Mouse (Mus musculus) thymus, postnatal 0 days (tissue): ENCODE data around the gene Cmtm1. TPM values are rescaled to one million over a fixed set of nuclear protein-coding genes. Genes with fewer than 3 reads are reported as not detected.
A peak's percentile ranks its signal among the peaks of the same experiment; 100 is the strongest.
"Not testable (repeated sequence)": the region's sequence is repeated elsewhere in the genome, so short reads cannot be mapped to it uniquely, and the experiment has no call there.

Source experiments
- DNase-seq: peaks from one replicate; pipeline ENCODE4 v3.0.0-alpha.2; 2015; ENCODE audit warnings: low spot score
- polyA plus RNA-seq: library from polyadenylated mRNA; unstranded; fragments of >200 nt; fragmentation: Nextera tagmentation; extraction: Ambion mirVana; gene quantifications from 2 replicates; pipeline ENCODE4 v1.2.1, GENCODE M21; 2015

The Cmtm1 gene
- polyA plus RNA-seq, 1 experiment from 2014 or later, result not detected

GRCm38 (mm10) chr8:104321267-104321666 is 11.3 kb upstream of the Cmtm1 start, which contains the start of gene Gm11020:
Gene Gm11020 (plus strand): TSS chr8:104321567.
- DNase-seq, result not testable (repeated sequence)

- DNase-seq, result no peak
Observed at GRCm38 (mm10) chr8:104313311-104313710, 3.4 kb upstream of the Cmtm1 start.

- DNase-seq, result not testable (repeated sequence)
Observed at GRCm38 (mm10) chr8:104312023-104312422, 2.1 kb upstream of the Cmtm1 start.

GRCm38 (mm10) chr8:104308341-104308740 is 1.6 kb downstream of the Cmtm1 start:
- DNase-seq, result not testable (repeated sequence)

GRCm38 (mm10) chr8:104304962-104305361 is 5.0 kb downstream of the Cmtm1 start:
- DNase-seq, result no peak

- DNase-seq, result not testable (repeated sequence)
Observed at GRCm38 (mm10) chr8:104302536-104302935, 7.4 kb downstream of the Cmtm1 start.

GRCm38 (mm10) chr8:104301577-104301976 is 8.4 kb downstream of the Cmtm1 start:
- DNase-seq, result not testable (repeated sequence)

GRCm38 (mm10) chr8:104294396-104294795 is 15.5 kb downstream of the Cmtm1 start:
- DNase-seq, result no peak

- not testable (repeated sequence) for DNase-seq
Observed at GRCm38 (mm10) chr8:104293081-104293480, 16.9 kb downstream of the Cmtm1 start, which contains the start of gene Cmtm2a. Gene Cmtm2a (minus strand): TSS chr8:104293181.

GRCm38 (mm10) chr8:104268937-104269440 is 41.0 kb downstream of the Cmtm1 start:
- no peak for DNase-seq

GRCm38 (mm10) chr8:104268368-104268767 is 41.6 kb downstream of the Cmtm1 start:
- no peak for DNase-seq

- not testable (repeated sequence) for DNase-seq
Observed at GRCm38 (mm10) chr8:104264271-104264935, 45.5 kb downstream of the Cmtm1 start.

GRCm38 (mm10) chr8:104261802-104262201 is 48.1 kb downstream of the Cmtm1 start:
- not testable (repeated sequence) for DNase-seq

GRCm38 (mm10) chr8:104253016-104253415 is 56.9 kb downstream of the Cmtm1 start:
- DNase-seq, result peak; percentile 51

GRCm38 (mm10) chr8:104251461-104251860 is 58.5 kb downstream of the Cmtm1 start:
- DNase-seq, result no peak

- DNase-seq, result peak; percentile 85
Observed at GRCm38 (mm10) chr8:104250439-104251367, 59.2 kb downstream of the Cmtm1 start, which contains the start of gene Cklf. Gene Cklf (plus strand): TSS chr8:104250861.

- DNase-seq, result no peak
Observed at GRCm38 (mm10) chr8:104249442-104249996, 60.4 kb downstream of the Cmtm1 start.

GRCm38 (mm10) chr8:104248276-104248675 is 61.7 kb downstream of the Cmtm1 start, which contains the start of gene Tk2:
Gene Tk2 (minus strand): TSS chr8:104248558.
- DNase-seq, result peak; percentile 87

- DNase-seq, result no peak
Observed at GRCm38 (mm10) chr8:104247908-104248275, 62.1 kb downstream of the Cmtm1 start.

- peak; percentile 54 for DNase-seq
Observed at GRCm38 (mm10) chr8:104247054-104247907, 62.7 kb downstream of the Cmtm1 start.
